Mouse (Mus musculus) brain, embryonic 14.5 days (tissue): ENCODE measurements at regions not wholly inside any gene's neighbourhood (a gene's known extent, or its start where the extent isn't known, plus 50 kb on each side); places are given as distances from the start of the nearest gene placed in this dataset.

ENCODE experiments used
- CTCF ChIP-seq: fragments of 200-500 bp; IDR thresholded peaks from 2 replicates; pipeline ENCODE4 v1.5.1; 2012; ENCODE audit warnings: inconsistent platforms, mild to moderate bottlenecking, moderate library complexity, borderline replicate concordance; ENCODE audit not compliant: insufficient read depth, insufficient read length; ENCODE audit errors: extremely low read depth
- POLR2A ChIP-seq: fragments of 200-500 bp; IDR thresholded peaks from 2 replicates; pipeline ENCODE4 v1.6.1; 2012; ENCODE audit warnings: mild to moderate bottlenecking, inconsistent platforms, borderline replicate concordance; ENCODE audit not compliant: poor library complexity, insufficient read depth, insufficient read length, severe bottlenecking; ENCODE audit errors: extremely low read depth

- TF ChIP-seq POLR2A (no peak), CTCF (no peak)
These were observed 537.2 kb upstream of the Sel1l start for GRCm38 (mm10) chr12:92386195-92386594.
